Mouse (Mus musculus) forelimb bud, embryonic 11.5 days (tissue): ENCODE measurements around the gene Platr17.
A peak's percentile ranks its signal among the peaks of the same experiment; 100 is the strongest.
"Not testable (repeated sequence)": the region's sequence is repeated elsewhere in the genome, so short reads cannot be mapped to it uniquely, and the experiment has no call there.

Source experiments
- DNase-seq: peaks from one replicate; pipeline ENCODE4 v3.0.0-alpha.2; 2012; ENCODE audit warnings: low read depth, low spot score

The Platr17 gene

DNA sequence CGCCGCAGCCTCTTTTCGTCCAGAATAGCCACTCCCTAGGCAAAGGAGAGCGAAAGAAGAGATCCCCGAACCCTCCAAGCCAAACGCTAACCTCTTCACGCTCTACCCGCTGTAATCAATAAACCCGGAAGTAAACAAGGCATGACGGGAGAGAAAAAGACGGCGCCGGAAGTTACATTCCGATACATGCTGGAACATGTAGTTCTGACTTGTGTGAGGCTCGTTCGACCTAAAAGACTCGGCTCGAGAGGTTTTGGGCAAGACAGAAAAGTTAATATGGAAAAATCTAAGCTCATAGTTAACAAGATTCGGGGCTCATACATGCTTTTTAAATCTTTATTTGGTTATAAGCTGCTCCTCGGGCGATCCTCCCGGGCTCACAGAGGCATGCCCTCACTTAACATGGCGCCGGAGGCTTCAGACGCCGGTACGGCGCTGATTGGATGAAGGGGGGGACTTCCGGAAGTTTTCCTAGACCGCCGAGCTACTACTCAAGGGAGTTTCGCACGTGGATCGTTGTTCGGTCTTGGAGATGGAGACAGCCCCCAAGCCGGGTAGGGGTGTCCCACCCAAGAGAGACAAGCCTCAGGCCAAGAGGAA lies 35.4 kb downstream of the Platr17 start, which contains the start of the genes Pfdn6 and Wdr46:
Gene Pfdn6, minus strand, starts transcription at position 138 of the 600 bp plus-strand sequence.
Gene Wdr46, plus strand, starts transcription at position 455 of the 600 bp plus-strand sequence.
- DNase-seq: peak; percentile 90

DNA sequence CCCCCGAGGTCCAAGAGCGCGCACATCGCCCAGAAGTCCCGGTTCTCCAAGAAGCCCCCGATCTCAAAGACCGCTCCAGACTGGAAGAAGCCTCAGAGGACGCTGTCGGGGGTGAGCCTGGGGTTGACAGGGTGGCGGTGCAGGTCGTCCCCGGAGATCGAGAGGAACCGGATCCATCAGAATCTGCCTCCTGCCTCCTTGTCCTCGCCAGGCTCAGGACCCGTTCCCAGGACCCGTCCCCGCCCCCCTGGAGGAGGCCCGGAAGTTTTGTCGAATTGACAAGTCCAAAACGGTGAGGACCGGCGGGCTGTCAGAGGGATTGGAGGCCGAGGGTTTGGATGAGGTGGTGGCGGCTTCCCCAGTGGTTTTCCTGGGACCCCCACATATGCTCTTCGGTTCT lies 36.0 kb downstream of the Platr17 start:
- no peak for DNase-seq

DNA sequence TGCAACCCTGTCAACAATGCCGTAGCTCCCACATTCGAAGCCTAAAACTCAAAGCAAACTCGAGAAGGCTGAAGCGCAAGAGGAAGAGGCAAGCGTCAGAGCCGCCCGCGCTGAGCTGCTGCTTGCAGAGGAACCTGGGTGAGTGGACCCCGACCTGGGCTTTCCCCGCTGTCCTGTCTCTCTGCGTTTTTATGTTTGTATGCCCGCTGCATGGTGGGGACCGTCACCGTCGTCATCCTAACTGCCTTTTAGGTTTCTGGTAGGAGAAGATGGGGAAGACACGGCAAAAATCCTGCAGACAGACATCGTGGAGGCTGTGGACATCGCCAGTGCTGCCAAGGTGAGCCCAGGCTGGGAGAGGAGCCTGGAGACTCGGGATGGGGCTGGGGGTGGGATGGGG lies 36.4 kb downstream of the Platr17 start:
- no peak for DNase-seq

DNA sequence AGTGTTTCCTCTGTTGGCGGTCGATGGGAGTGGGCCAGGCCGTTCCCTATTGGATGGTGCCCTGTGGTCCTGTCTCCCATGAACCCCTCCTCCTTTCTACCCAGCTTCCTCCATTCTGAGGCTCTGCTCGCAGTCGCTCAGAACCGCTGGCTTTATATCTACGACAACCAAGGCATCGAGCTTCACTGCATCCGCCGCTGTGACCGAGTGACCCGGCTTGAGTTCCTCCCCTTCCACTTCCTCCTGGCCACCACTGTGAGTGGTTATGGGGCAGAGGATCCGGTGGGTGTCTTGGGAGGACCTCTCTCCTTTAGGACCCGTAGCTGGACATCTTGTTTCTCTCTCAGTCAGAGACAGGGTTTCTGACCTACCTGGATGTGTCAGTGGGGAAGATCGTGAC lies 38.5 kb downstream of the Platr17 start:
- no peak for DNase-seq

DNA sequence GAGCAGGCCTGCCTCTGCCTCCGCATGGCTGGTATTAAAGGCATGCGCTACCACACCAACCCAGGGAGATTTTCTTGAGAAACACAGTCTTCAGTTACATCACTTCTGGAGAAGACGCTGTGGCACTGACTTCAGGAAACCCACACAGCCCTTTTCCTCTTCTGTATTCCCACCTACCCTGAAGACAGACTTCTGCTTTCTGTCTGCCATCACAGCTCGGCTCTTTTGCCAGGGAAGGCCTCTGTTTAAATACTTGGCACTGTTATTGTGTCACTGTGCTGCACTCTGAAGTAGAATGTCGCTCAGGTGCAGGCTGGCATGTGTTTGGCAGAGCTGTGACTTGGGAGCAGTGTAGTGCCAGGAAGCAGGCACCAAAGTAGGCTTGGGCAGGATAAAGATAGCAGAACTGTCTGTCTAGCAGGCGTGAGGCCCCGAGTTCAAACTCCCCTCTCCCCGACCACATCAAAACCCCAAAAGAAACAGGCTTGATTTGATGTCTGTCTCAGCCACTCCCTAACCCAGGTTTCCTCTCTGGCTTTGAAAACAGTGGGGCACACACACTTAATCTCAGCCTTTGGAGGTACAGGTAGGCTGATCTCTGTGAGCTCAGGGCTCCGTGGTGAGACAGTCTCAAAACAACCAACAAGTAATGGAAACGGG lies 42.6 kb downstream of the Platr17 start:
- DNase-seq: no peak

DNA sequence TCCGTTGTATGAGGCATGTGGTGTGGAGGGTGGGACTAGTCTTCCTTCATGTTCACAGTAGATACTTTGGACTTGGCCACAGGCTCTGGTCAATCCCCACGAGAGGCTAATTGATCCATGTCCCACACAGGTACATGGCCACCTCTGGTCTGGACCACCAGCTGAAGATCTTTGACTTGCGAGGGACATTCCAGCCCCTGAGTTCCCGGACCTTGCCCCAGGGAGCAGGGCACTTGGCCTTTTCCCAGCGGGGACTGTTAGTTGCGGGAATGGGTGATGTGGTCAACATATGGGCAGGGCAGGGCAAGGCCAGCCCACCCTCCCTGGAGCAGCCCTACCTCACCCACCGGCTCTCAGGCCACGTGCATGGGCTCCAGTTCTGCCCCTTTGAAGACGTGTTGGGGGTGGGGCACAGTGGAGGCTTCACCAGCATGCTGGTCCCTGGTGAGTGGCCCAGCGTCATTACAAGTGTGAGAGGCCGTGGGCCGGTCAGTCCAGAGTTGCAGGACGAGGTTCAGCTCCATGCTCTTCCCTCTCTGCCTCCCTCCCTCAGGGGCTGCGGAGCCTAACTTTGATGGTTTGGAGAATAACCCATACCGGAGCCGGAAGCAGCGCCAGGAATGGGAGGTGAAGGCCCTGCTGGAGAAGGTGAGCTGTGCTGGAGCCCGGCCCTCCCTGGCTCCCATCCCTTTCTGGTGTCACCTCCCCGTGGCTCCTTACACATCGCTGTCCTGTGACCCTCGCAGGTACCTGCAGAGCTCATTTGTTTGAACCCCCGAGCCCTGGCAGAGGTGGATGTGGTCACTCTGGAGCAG lies 43.4 kb downstream of the Platr17 start:
- DNase-seq: no peak

DNA sequence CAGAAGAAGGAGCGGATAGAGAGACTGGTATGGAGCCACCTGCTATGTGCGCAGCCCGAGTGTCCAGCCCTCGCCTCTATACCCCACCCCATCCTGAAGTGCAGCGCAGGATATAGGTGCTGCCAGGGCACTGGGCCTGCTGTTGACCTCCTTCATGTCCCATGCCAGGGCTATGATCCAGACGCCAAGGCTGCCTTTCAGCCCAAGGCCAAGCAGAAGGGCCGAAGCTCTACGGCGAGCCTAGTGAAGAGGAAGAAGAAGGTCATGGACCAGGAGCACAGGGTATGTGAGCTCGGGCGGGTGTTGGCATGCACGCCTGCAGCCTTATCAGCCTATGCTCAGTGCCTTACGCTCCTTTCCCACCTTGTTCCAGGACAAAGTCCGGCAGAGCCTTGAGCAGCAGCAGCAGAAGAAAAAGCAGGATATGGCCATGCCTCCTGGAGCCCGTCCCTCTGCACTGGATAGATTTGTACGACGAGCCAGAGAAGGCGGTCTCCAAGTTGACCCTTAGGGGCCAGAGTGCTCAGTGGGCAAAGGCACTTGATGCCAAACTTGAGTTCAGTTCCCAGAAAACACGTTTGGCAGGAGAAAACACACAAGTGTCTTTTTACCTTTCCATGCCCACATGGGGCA lies 44.1 kb downstream of the Platr17 start:
- DNase-seq: no peak

DNA sequence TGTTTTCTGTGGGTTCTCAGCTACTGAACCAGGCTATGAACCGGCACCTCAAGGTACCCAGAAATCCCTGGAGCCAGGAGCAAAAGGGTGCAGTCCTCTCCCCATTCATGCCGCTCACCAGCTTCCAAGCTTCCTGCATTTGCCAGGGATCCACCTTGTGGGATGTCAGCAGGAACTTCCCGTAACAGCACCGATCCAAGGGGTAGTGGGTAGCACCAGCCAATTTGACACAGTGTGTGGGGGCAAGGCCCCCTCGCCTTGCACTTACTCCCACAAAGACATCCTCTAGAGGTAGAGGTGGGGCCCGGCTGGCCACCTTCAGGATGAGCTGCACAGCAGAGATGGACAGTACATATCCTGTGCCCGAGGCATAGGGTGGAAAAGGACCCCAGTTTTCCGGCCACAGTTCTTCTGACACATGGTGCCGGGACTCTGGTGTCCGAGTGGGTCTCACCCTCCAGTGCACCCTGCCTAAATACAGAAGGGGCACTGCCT lies 45.2 kb downstream of the Platr17 start:
- DNase-seq: no peak

DNA sequence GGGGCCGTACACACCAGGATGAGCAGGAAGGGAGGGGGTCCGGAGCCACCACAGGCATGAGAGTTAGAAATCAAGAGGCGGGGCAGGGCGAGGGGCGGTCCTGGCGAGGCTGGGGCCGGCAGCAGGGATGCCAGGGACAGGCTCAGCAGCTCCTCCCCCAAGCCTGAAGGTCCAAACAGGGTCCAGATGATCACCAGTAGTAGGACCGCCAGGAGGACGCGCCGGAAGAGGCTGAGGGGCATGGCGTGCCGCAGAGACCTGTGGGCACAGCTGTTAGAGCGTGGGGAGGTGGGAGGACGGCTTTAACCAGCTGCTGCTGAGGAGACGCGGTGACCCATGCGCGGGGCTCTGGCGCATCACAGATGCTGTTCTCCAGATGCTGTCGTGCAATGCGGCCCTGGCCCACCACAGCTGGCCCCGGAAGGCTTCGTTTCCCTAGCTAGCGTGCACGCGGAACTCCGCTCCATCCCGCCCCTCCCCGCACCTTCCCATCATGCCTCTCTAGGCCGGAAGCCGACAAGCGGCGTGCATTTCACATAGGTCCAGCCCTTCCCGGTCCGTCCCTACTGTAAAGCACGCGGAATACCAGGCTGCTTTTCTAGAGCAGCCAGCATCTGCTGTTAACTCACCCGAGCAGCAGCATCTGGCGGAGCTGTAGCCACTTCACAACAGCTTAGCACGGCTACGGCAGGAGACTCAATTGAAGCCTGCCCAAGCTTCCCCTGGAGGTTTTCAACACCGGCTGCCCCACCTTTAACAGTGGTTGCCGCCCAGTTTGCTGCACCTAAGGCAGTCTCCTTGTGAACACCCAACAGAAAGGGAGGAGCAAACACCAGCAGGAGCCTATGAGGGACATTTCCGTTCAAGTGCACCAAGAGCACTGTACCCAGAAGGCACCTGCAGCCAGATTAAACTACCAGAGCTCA lies 46.3 kb downstream of the Platr17 start, which contains the start of gene B3galt4:
Gene B3galt4, minus strand, starts transcription at position 468 of the 926 bp plus-strand sequence.
- peak; percentile 92 for DNase-seq

DNA sequence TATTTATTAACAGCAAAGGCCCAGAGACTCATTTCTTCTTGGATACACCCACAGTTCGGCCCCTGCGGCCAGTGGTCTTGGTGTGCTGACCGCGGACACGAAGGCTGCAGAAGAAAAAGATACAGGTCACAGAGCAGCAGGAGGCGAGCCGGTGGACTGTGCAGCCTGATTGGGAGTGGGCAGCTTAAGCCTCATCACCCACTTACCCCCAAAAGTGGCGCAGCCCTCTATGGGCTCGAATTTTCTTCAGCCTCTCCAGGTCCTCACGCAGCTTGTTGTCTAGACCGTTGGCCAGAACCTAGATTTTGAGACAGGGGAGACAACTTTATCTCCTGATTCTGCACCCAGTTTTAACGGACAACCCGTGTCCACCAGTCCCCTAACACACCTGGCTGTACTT lies 47.1 kb downstream of the Platr17 start:
- DNase-seq: not testable (repeated sequence)

DNA sequence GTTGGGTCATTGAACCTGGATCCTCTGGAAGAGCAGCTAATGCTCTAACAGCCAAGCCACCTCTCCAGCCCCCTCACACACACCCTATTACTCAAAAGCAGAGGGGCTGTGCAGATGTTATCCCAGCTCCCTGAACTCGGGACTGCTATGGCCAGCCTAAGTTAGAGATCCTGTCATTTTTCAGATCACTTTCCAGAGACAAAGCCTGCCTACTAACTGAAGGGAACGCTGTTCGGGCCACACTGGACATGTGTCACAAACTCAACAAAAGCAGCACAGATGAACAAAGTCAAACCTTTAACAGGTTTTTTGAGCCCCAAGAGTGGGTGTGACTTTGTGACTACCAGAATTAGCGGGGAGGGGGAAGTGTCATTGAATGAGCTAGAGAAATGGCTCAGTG lies 47.9 kb downstream of the Platr17 start:
- DNase-seq: no peak

DNA sequence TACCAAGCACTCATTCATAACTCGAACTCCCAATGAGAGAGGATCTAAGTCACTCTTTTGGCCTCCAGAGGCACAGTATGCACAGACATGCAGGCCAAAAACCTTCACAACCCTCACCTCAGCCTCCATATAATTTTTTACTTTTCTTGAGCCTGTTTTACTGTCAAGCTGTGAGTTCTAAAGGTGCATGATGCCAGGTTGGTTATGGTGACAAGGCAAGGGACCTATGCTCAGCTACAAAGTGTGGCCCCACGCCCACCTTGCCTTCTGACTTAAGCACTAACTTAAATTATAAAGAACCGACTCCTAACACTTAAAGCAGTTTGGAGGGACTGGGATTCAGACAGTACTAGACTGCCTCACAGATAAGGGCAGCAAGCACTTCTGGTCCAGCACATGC lies 48.4 kb downstream of the Platr17 start:
- DNase-seq: no peak

DNA sequence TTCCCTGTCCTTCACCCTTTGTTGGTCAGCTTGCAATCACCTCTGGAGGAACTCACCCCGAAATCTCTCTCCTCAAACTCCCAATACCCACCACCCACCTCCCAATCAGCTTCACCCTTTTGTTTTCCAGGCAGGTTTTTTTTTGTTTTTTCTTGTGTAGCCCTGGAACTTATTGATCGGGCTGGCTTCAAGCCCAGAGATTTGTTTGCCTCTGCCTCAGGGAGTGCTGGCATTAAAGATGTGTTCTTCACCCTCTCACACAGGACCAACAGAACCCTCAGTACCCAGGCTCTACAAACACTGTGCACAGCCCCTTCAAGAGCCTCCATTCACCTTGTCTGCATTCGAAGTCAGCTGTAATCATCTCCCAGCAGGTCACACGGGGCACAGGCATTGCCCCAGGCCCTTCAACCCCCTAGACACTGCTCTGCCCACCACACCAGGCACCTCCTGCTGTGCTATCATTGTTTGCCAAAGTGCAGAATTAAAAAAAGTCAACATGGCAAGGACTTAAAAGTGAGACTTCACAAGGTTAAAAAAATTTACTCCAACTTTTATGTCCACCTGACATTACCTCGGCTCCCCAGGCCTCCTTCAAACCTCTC lies 49.1 kb downstream of the Platr17 start:
- no peak for DNase-seq

DNA sequence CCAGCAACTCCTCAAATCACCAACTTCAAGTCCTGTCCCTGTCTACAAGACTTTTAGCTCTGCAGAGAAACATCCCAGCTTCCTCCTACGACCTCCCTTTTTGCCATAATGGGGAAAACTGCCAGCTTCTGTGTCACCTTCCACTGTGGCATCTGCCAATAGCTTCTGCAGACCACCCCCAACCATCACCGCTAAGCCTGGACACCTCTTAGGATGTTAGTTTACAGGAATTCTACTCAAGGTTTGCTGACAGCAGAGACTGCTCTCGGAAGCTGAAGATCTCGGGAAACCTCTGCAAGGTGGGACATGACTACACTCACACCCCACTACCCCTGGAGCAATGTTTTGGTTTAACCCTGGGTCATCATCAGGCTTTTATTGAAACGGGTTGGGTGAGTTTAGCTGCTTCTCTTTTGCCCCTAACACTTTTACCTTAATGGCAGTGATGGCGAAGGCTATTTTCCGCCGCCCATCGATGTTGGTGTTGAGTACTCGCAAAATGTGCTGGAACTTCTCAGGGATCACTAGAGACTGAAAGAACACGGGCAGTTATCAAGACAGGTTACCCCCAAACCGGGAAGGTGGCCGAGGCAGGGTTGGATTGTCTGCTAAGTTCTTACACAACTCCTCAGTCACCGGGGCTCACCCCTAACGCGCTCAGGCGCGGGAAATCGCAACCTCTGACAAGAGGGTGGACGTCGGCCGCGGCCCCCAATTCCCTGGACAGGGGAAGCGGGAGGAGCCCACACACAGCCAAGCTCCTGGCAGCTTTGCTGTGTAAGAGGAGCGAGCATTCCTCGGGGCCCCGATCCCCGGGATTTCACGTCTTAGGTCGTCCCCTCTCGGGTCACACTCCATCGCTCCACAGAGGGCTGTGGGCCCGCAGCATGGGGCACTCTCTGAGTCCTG lies 50.0 kb downstream of the Platr17 start:
- DNase-seq: no peak

DNA sequence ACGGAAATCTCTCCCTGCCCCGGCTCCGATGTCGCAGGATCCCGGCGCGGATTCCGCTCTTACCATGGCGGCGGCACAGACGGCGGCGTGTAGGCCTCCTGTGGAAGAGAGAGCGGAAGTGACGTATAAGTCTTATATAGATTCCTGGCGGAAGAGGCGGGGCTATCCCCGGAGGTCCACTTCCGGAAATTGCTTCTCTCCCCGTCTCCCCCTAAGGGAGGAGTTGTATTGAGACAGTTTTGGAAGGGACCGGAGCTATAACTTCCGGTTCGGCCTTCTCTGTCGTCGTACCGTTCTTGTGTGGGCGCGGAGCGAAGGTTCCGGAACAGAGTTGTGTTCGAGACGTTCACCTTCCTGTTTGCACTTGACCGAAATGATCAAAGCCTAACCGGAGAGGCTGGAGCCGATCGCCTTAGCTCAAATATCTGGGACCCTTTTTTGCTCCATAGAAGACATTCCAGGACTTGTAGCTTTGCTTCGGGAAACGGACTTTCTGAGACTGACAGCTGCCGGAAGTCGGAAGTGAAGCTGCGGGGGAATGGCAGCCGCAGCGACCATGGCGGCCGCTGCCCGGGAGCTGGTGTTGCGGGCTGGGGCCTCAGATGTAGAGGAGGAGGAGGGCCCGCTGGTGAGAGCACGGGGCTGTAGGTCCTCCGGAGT lies 50.8 kb downstream of the Platr17 start, which contains the start of the genes Vps52 and Rps18:
Gene Vps52, plus strand, starts transcription at position 258 of the 660 bp plus-strand sequence.
Gene Rps18, minus strand, starts transcription at position 447 of the 660 bp plus-strand sequence.
- peak; percentile 99 for DNase-seq
